Mouse (Mus musculus) thymus, postnatal 10 days (tissue): ENCODE results near the gene Serpinb1a.

Experiments
- DNase-seq, 2 experiments: peaks; one replicate each; pipeline ENCODE4 v3.0.0; 2021; ENCODE audit warnings: low spot score in 2 of 2

Serpinb1a gene

GRCm38 (mm10) chr13:32839314-32839713, 11.7 kb downstream of the Serpinb1a start:
- no peak for DNase-seq

- no peak for DNase-seq
Measured at GRCm38 (mm10) chr13:32834513-32834912, 16.5 kb downstream of the Serpinb1a start.

- peak in 1 of 2 experiments; percentile 26 for DNase-seq
Measured at GRCm38 (mm10) chr13:32833237-32833636, 17.7 kb downstream of the Serpinb1a start.

- no peak for DNase-seq
Measured at GRCm38 (mm10) chr13:32832776-32833175, 18.2 kb downstream of the Serpinb1a start.

GRCm38 (mm10) chr13:32831505-32832273, 19.3 kb downstream of the Serpinb1a start:
- DNase-seq: no peak

- no peak for DNase-seq
Measured at GRCm38 (mm10) chr13:32828886-32829285, 22.1 kb downstream of the Serpinb1a start.

- peak; percentile 38 to 75 for DNase-seq
Measured at GRCm38 (mm10) chr13:32827951-32828350, 23.0 kb downstream of the Serpinb1a start.

DNA sequence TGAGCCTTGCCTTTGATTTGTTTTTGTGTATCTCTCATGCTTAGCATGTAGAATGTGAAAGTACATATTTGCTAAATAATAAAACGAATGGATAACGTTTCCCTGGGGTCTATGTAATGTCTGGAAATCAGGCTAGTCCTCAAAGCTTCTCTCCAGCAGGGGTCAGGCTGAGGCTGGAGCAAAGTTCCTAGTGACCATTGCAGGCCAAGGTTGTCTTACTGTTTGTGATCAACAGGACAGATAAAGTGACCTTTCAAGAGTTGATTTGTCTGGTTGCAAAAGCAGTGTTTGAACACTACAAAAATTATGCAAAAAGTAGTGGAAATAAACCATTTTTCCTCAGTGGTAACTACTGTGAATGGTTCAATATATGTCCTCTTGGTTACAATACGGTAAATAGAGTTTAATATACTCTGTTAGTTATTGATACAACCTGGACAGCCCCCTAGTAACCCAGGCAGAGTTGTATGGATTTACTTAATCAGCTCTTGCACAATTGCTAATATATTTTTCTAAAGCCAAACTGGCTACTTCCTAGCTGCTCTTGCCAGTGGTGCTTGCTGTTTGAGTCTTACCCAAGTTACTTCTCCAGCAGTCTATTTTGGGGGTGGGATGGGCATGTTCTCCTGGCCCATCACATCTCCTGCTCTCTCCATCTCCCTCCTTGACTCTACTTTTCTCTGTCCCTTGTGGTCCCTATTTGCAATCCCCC, 23.7 kb downstream of the Serpinb1a start:
- no peak for DNase-seq

- DNase-seq: no peak
Measured at GRCm38 (mm10) chr13:32825546-32825945, 25.4 kb downstream of the Serpinb1a start.

DNA sequence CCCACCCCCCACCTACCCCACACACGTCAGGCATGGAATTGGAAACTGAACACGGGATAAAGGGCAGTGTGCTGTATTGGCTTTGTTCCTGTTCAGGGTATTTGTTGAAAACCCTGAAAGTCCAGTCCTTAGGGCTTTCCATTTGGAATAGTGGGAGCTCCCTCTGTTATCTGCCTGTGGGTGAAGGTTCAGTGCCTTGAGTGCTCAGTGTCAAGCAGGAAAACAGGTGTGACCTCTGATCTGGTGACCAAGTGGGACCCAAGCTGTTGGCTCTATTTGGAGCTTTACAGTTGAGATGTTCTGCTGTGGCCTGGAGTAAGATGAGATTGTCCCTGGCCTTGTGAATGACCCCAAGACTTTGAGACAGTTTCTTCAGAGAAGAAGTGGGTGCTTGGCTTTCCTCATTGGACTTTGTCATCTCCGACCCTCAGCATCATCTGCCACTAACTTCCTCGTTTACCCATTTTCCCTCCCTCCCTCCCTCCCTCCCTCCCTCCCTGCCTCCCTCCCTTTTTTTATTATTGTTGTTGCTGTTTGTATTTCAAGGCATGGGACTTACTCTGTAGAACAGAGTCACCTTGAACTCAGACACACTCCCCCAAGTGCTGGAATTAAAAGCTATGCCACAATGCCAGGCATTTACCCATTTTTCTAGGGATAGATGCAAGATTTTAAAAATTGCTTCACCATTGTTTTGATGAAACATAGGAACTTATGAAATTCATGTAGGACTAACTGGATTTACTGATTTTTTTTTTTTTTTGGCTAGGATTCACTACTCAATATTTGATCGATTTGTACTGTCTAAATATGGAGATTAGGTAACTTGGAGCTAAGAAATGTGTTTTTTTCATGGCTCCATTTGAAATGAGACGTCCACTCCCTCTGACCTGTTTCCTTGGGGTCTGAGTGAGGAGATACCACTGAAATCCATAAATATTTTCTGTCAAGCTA, 26.3 kb downstream of the Serpinb1a start:
- DNase-seq: no peak

- no peak for DNase-seq
Measured at GRCm38 (mm10) chr13:32823126-32823525, 27.9 kb downstream of the Serpinb1a start.

DNA sequence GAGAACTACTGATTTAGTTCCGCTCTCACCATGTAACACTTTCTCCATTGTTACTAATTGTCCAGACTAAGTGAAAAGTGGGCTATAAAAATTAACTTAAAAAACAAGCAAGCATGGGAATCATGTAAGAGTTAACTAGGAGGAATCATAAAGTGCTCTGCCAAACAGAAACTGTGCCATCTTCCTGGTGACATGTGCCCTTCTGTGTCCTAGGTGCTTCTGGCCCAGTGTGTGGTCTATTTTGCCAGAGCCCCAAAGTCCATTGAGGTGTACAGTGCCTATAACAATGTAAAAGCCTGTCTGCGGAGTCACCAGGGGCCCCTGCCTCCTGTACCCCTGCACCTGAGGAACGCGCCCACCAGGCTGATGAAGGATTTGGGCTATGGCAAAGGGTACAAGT, 29.3 kb downstream of the Serpinb1a start:
- DNase-seq: no peak

DNA sequence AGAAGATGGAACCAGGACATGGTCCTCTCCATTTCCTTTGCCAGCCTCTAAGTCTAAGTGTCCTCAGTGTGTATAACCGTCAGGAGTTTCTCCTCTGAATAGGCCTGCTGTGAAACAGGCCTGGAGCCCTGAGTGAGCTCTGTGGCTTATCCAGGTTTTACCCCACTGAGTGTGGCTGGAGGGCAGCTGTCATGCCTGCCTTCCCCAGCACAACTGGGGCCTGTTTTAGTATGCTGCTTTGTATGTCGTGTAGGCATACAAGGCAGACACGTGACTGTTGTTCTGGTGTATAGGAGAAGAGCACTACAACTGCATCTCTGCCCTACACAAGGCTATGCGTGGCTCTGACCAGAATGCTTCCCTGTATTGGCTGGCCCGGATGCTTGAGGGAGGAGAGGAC, 31.1 kb downstream of the Serpinb1a start:
- DNase-seq: no peak

- DNase-seq: no peak
Measured at GRCm38 (mm10) chr13:32819241-32819640, 31.7 kb downstream of the Serpinb1a start.

- DNase-seq: no peak
Measured at GRCm38 (mm10) chr13:32807624-32808023, 43.4 kb downstream of the Serpinb1a start.

DNA sequence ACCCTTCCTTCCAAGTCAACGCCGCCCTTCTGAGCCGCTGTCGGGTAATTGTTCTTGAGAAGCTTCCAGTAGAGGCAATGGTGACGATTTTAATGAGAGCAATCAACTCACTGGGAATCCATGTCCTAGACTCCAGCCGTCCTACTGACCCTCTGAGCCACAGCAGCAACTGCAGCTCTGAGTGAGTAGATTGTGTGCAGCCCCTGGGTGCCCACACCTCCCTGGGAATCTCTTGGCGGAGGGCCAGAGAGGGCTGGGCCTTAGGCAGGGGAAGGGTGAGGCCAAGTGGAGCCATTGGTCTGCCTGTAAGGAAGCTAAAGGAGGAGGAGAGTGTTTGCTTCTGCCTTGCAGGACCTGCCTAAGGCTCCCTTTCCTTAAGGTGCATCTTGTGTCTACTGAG, 44.2 kb downstream of the Serpinb1a start:
- no peak for DNase-seq

GRCm38 (mm10) chr13:32803701-32804345, 47.2 kb downstream of the Serpinb1a start:
- DNase-seq: no peak

DNA sequence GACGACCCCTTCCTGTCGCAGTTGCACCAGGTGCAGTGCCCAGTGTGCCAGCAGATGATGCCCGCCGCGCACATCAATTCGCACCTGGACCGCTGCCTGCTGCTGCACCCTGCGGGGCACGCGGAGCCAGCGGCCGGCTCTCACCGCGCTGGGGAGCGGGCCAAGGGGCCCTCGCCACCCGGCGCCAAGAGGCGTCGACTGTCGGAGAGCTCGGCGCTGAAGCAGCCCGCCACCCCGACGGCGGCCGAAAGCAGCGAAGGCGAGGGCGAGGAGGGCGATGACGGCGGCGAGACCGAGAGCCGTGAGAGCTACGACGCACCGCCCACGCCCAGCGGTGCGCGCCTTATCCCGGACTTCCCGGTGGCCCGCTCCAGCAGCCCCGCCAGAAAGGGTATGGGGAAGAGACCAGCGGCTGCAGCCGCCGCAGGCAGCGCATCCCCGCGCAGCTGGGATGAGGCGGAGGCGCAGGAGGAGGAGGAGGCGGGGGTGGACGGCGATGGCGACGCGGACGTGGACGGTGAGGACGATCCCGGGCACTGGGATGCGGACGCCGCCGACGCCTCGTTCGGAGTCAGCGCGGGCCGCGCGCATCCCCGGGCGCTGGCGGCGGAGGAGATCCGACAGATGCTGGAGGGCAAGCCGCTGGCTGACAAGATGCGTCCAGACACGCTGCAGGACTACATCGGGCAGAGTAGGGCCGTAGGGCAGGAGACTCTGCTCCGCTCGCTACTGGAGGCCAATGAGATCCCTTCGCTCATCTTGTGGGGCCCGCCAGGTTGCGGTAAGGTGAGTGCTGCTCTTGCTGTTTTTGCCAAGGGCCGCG, 48.5 kb downstream of the Serpinb1a start, which contains the start of gene D930007J09Rik:
D930007J09Rik (minus strand) TSS at position 591 of the 823 bp plus-strand sequence.
- peak; percentile 30 to 49 for DNase-seq

- peak; percentile 93 to 95 for DNase-seq
Measured at GRCm38 (mm10) chr13:32801693-32802221, 49.2 kb downstream of the Serpinb1a start, which contains the start of gene Wrnip1. Gene Wrnip1, plus strand, starts transcription at chr13:32802038.

DNA sequence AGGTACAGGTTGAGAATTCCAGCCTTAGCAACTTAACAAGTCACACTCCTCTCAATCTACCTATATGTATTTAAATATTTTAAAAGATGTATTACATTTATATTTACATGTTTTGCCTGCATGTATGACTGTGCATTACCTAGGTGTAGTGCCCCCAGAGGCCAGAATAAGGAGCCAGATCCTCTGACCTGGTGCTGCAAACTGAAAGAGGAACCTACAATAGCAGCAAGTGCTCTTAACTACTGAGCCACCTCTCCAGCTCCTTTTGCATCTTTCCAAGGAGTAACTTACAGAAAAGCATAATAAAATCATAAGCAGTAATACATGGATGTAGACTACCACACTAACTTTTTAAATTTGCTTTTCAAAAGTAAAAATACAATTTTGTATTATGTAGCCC, 50.1 kb downstream of the Serpinb1a start:
- DNase-seq: peak; percentile 18 to 36
